Comparison of ENCODE assay signal across 8 mouse cellular contexts in the genomic region with DNA sequence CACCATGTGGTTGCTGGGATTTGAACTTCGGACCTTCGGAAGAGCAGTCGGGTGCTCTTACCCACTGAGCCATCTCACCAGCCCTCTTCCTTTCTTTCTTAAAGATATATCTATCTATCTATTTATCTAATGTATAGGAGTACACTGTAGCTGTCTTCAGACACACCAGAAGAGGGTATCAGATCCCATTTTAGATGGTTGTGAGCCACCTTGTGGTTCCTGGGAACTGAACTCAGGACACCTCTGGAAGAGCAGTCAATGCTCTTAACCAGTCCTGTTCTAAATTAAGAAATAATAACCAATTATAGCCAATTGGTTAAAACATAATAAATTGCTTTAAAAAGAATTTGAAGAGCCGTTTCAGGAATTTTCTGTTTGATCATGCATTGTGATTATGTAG. TPM values are rescaled to one million over a fixed set of nuclear protein-coding genes. Genes with fewer than 3 reads are reported as not detected.
DNase-seq lines count a peak whose midpoint lies in the region; ATAC-seq lines count a peak whose summit lies in the region.

No protein-coding gene starts in this region.

- no peak overlapping the region for H3K27ac ChIP-seq in heart, embryonic 14.5 days (replicated peaks in 1 of 2; ENCODE audit: control insufficient read depth in 1 of 2, insufficient read depth in 1 of 2, low read depth in 2 of 2, low read length in 2 of 2)
- H3K27ac ChIP-seq in hindbrain, embryonic 12.5 days, result no peak overlapping the region
- no peak overlapping the region for H3K27ac ChIP-seq in midbrain, embryonic 11.5 days (ENCODE audit: low read depth, low read length)

- no peak overlapping the region for H3K9ac ChIP-seq in heart, embryonic 14.5 days (ENCODE audit: low read length)
- no peak overlapping the region for H3K9ac ChIP-seq in hindbrain, embryonic 12.5 days
- H3K9ac ChIP-seq in midbrain, embryonic 11.5 days (ENCODE audit: low read length), result no peak overlapping the region

- WGBS in heart, embryonic 14.5 days, result 64% methylated on average over 4 of the region's 4 CpGs
- WGBS in hindbrain, embryonic 12.5 days, result 49% methylated on average over 4 of the region's 4 CpGs
- WGBS in midbrain, embryonic 11.5 days, result 66% methylated on average over 4 of the region's 4 CpGs

- H3K4me3 ChIP-seq in heart, embryonic 14.5 days (ENCODE audit: control insufficient read depth in 1 of 2, insufficient read depth in 1 of 2, low read depth in 1 of 2, low read length in 2 of 2), result peak overlapping the region in 1 of 2 experiments; percentile 93; a peak in 2 of 4 replicates
- peak overlapping the region; percentile 87 for H3K4me3 ChIP-seq in hindbrain, embryonic 12.5 days
- H3K4me3 ChIP-seq in midbrain, embryonic 11.5 days (ENCODE audit: low read depth, low read length), result peak overlapping the region; percentile 86

- H3K4me1 ChIP-seq in heart, embryonic 14.5 days (ENCODE audit: control insufficient read depth in 2 of 2, insufficient read depth in 2 of 2, low read length in 2 of 2), result peaks cover 2 to 14% of the 10 kb centered on the region in 2 experiments
- peaks cover 16% of the 10 kb centered on the region for H3K4me1 ChIP-seq in hindbrain, embryonic 12.5 days
- H3K4me1 ChIP-seq in midbrain, embryonic 11.5 days (ENCODE audit: control insufficient read depth, insufficient read depth, low read length), result peaks cover 5% of the 10 kb centered on the region

- no peaks in the 10 kb centered on the region for H3K27me3 ChIP-seq in heart, embryonic 14.5 days (ENCODE audit: control insufficient read depth, insufficient read depth, low read length)
- no peaks in the 10 kb centered on the region for H3K27me3 ChIP-seq in hindbrain, embryonic 12.5 days
- H3K27me3 ChIP-seq in midbrain, embryonic 11.5 days (ENCODE audit: control insufficient read depth, insufficient read depth, low read length), result no peaks in the 10 kb centered on the region; the same call in 1 of the 2 replicates

- DNase-seq in heart, postnatal 10 days, result no peak
- peak; percentile 20 for DNase-seq in MN1 (ENCODE audit: low spot score)
- no peak for DNase-seq in midbrain, embryonic 11.5 days (ENCODE audit: low spot score, missing footprints)
- no peak for DNase-seq in urinary bladder, postnatal 25 days (ENCODE audit: low spot score)
- DNase-seq in yolk sac, embryonic 10.5 days (ENCODE audit: low spot score), result no peak

- H3K4me2 ChIP-seq in heart, embryonic 14.5 days (ENCODE audit: low read length), result peak overlapping the region; percentile 62
- H3K4me2 ChIP-seq in hindbrain, embryonic 12.5 days (replicated peaks), result peak overlapping the region; percentile 61
- peak overlapping the region; percentile 54 for H3K4me2 ChIP-seq in midbrain, embryonic 11.5 days

- intact Hi-C loops in heart, postnatal 10 days (cut with DNase I), result loop anchor here (10.0 kb wide), 1 partner anchor 219 kb away; no protein-coding TSS in a partner anchor

- no peaks in the 10 kb centered on the region for H3K9me3 ChIP-seq in heart, embryonic 14.5 days (ENCODE audit: control insufficient read depth, low read length)
- H3K9me3 ChIP-seq in hindbrain, embryonic 12.5 days (replicated peaks), result no peaks in the 10 kb centered on the region
- H3K9me3 ChIP-seq in midbrain, embryonic 11.5 days (ENCODE audit: control insufficient read depth, low read length), result no peaks in the 10 kb centered on the region

- peaks cover 8% of the 10 kb centered on the region; the same call in 1 of the 2 replicates for H3K36me3 ChIP-seq in heart, embryonic 14.5 days (ENCODE audit: control insufficient read depth, insufficient read depth, low read length)
- H3K36me3 ChIP-seq in hindbrain, embryonic 12.5 days, result no peaks in the 10 kb centered on the region
- H3K36me3 ChIP-seq in midbrain, embryonic 11.5 days (ENCODE audit: control insufficient read depth, insufficient read depth, low read length), result no peaks in the 10 kb centered on the region

- ATAC-seq in heart, embryonic 14.5 days (ENCODE audit: insufficient number of reproducible peaks, insufficient read depth, low FRiP score, low read depth), result no peak
- ATAC-seq in hindbrain, embryonic 12.5 days (ENCODE audit: low FRiP score), result no peak
- ATAC-seq in midbrain, embryonic 11.5 days (ENCODE audit: low FRiP score), result no peak
- ATAC-seq in activated CD4-positive, CD25-positive, alpha-beta regulatory T cell, adult 4 months, result no peak

RNA-seq across cellular contexts. Expression of gene Snrnp48, which starts 0.6 kb away (rescaled TPM):
- 24.8 and 27.6 TPM in 2 replicates for polyA plus RNA-seq in heart, embryonic 14.5 days (2014; fragmentation: Nextera tagmentation; extraction: Ambion mirVana)
- 10 to 100 TPM; 10.7 to 11.0 TPM for total RNA-seq in heart, postnatal 10 days (2021)
- 36.9 and 37.3 TPM in 2 replicates for polyA plus RNA-seq in hindbrain, embryonic 12.5 days (2016; fragmentation: Nextera tagmentation; extraction: Ambion mirVana)
- 36.0 and 39.8 TPM in 2 replicates for polyA plus RNA-seq in midbrain, embryonic 11.5 days (2014; fragmentation: Nextera tagmentation; extraction: Ambion mirVana)
- 10 to 100 TPM; 45.9 to 58.9 TPM for polyA plus RNA-seq in activated CD4-positive, CD25-positive, alpha-beta regulatory T cell, adult 4 months (2017; shearing (Covaris generic))

RNA-seq across cellular contexts. Expression of gene Dsp, which starts 53.1 kb away (rescaled TPM):
- 69.5 and 71.1 TPM in 2 replicates for polyA plus RNA-seq in heart, embryonic 14.5 days (2014; fragmentation: Nextera tagmentation; extraction: Ambion mirVana)
- total RNA-seq in heart, postnatal 10 days (2021), result 100 to 1,000 TPM; 350 to 415 TPM
- 1.4 and 1.5 TPM in 2 replicates for polyA plus RNA-seq in hindbrain, embryonic 12.5 days (2016; fragmentation: Nextera tagmentation; extraction: Ambion mirVana)
- polyA plus RNA-seq in midbrain, embryonic 11.5 days (2014; fragmentation: Nextera tagmentation; extraction: Ambion mirVana), result 0.57 and 0.71 TPM in 2 replicates
- under 1 TPM; 0.15 to 0.28 TPM for polyA plus RNA-seq in activated CD4-positive, CD25-positive, alpha-beta regulatory T cell, adult 4 months (2017; shearing (Covaris generic))

Comparison
In these comparisons a context has a peak if more than half of its experiments do, and no peak if none do; other contexts are left out.
1. RNA of gene Dsp, which starts 53.1 kb away (polyA plus RNA-seq): 69.5 to 71.1 TPM in heart, embryonic 14.5 days; 1.4 to 1.5 TPM in hindbrain, embryonic 12.5 days, 0.57 to 0.71 TPM in midbrain, embryonic 11.5 days and 0.15 to 0.28 TPM in activated CD4-positive, CD25-positive, alpha-beta regulatory T cell, adult 4 months; every median in the first group is over 10 times any median in the second.
2. Peak in every context shown above with its lines, with median percentiles within 50 percentile points of each other: H3K4me2 ChIP-seq.